Mouse (Mus musculus): ENCODE measurements around the gene Sergef.

GRCm38 (mm10) chr7:46482099-46482531, 157.5 kb downstream of the Sergef start:
- TF ChIP-seq HCFC1 (IDR thresholded peaks at IDR 0.05; ENCODE audit: borderline replicate concordance, insufficient read depth, low read length) (no peak), ZNF384 (IDR thresholded peaks at IDR 0.05; ENCODE audit: low read depth, low read length) (no peak)

Measured in ES-E14 (cell line).